Mouse (Mus musculus): ENCODE data around the gene Ablim2.

Ablim2 gene

GRCm38 (mm10) chr5:35757639-35758001 is at the start of gene Ablim2:
Gene Ablim2 (plus strand): TSS chr5:35757880.
- DNase-seq (ENCODE audit: extremely low read depth, low read depth) = no peak

- no peak for DNase-seq (ENCODE audit: extremely low read depth, low read depth)
These were observed 47.2 kb upstream of the Ablim2 start for GRCm38 (mm10) chr5:35710481-35710880.

- DNase-seq (ENCODE audit: extremely low read depth, low read depth) = no peak
These were observed 46.7 kb upstream of the Ablim2 start for GRCm38 (mm10) chr5:35710931-35711330.

- no peak for DNase-seq (ENCODE audit: extremely low read depth, low read depth)
These were observed 45.2 kb upstream of the Ablim2 start for GRCm38 (mm10) chr5:35712517-35712916.

- no peak for DNase-seq (ENCODE audit: extremely low read depth, low read depth)
These were observed 43.9 kb upstream of the Ablim2 start for GRCm38 (mm10) chr5:35713649-35714354.

- no peak for DNase-seq (ENCODE audit: extremely low read depth, low read depth)
These were observed 40.2 kb upstream of the Ablim2 start for GRCm38 (mm10) chr5:35717455-35717854.

GRCm38 (mm10) chr5:35717946-35718345 is 39.7 kb upstream of the Ablim2 start:
- DNase-seq (ENCODE audit: extremely low read depth, low read depth) = no peak

- no peak for DNase-seq (ENCODE audit: extremely low read depth, low read depth)
These were observed 38.9 kb upstream of the Ablim2 start for GRCm38 (mm10) chr5:35718817-35719216.

GRCm38 (mm10) chr5:35719343-35719742 is 38.3 kb upstream of the Ablim2 start:
- no peak for DNase-seq (ENCODE audit: extremely low read depth, low read depth)

- DNase-seq (ENCODE audit: extremely low read depth, low read depth) = no peak
These were observed 37.8 kb upstream of the Ablim2 start for GRCm38 (mm10) chr5:35719880-35720279.

- no peak for DNase-seq (ENCODE audit: extremely low read depth, low read depth)
These were observed 35.7 kb upstream of the Ablim2 start for GRCm38 (mm10) chr5:35721933-35722332.

- DNase-seq (ENCODE audit: extremely low read depth, low read depth) = no peak
These were observed 35.0 kb upstream of the Ablim2 start for GRCm38 (mm10) chr5:35722654-35723053.

- DNase-seq (ENCODE audit: extremely low read depth, low read depth) = no peak
These were observed 33.8 kb upstream of the Ablim2 start for GRCm38 (mm10) chr5:35723900-35724299.

GRCm38 (mm10) chr5:35725840-35726239 is 31.8 kb upstream of the Ablim2 start:
- no peak for DNase-seq (ENCODE audit: extremely low read depth, low read depth)

GRCm38 (mm10) chr5:35727447-35727846 is 30.2 kb upstream of the Ablim2 start:
- no peak for DNase-seq (ENCODE audit: extremely low read depth, low read depth)

GRCm38 (mm10) chr5:35728344-35728956 is 29.2 kb upstream of the Ablim2 start:
- no peak for DNase-seq (ENCODE audit: extremely low read depth, low read depth)

- no peak for DNase-seq (ENCODE audit: extremely low read depth, low read depth)
These were observed 28.7 kb upstream of the Ablim2 start for GRCm38 (mm10) chr5:35728957-35729460.

- DNase-seq (ENCODE audit: extremely low read depth, low read depth) = no peak
These were observed 27.8 kb upstream of the Ablim2 start for GRCm38 (mm10) chr5:35729844-35730243.

GRCm38 (mm10) chr5:35730552-35730951 is 27.1 kb upstream of the Ablim2 start:
- DNase-seq (ENCODE audit: extremely low read depth, low read depth) = no peak

GRCm38 (mm10) chr5:35731006-35731405 is 26.7 kb upstream of the Ablim2 start:
- DNase-seq (ENCODE audit: extremely low read depth, low read depth) = no peak

GRCm38 (mm10) chr5:35733523-35733922 is 24.2 kb upstream of the Ablim2 start:
- no peak for DNase-seq (ENCODE audit: extremely low read depth, low read depth)

- no peak for DNase-seq (ENCODE audit: extremely low read depth, low read depth)
These were observed 20.3 kb upstream of the Ablim2 start for GRCm38 (mm10) chr5:35737231-35737901.

Measured in MEL-GATA-1-ER (cell line).